Comparison of ENCODE assay signal across 8 mouse cellular contexts in genomic region chr10:120271318-120271717, GRCm38 (mm10). TPM values are rescaled to one million over a fixed set of nuclear protein-coding genes. Genes with fewer than 3 reads are reported as not detected.
DNase-seq lines count a peak whose midpoint lies in the region; ATAC-seq lines count a peak whose summit lies in the region.

No protein-coding gene starts in this region.

- H3K27me3 ChIP-seq in kidney, embryonic 16.5 days (ENCODE audit: insufficient read depth, low read length): no peaks in the 10 kb centered on the region
- no peaks in the 10 kb centered on the region for H3K27me3 ChIP-seq in limb, embryonic 11.5 days (ENCODE audit: control insufficient read depth, insufficient read depth, low read length)
- H3K27me3 ChIP-seq in midbrain, embryonic 16.5 days (ENCODE audit: control insufficient read depth, insufficient read depth, low read depth, low read length): no peaks in the 10 kb centered on the region

- H3K9me3 ChIP-seq in kidney, embryonic 16.5 days (ENCODE audit: low read length): peaks cover 4% of the 10 kb centered on the region; the same call in 1 of the 2 replicates
- H3K9me3 ChIP-seq in limb, embryonic 11.5 days (ENCODE audit: control insufficient read depth, low read length): no peaks in the 10 kb centered on the region
- no peaks in the 10 kb centered on the region for H3K9me3 ChIP-seq in midbrain, embryonic 16.5 days (replicated peaks; ENCODE audit: control insufficient read depth, low read length, poor library complexity, severe bottlenecking)

- no peaks in the 10 kb centered on the region for H3K36me3 ChIP-seq in kidney, embryonic 16.5 days (ENCODE audit: insufficient read depth, low read length)
- no peaks in the 10 kb centered on the region for H3K36me3 ChIP-seq in limb, embryonic 11.5 days (ENCODE audit: control insufficient read depth, insufficient read depth, low read length)
- H3K36me3 ChIP-seq in midbrain, embryonic 16.5 days (ENCODE audit: control insufficient read depth, insufficient read depth, low read length): no peaks in the 10 kb centered on the region

- H3K4me1 ChIP-seq in kidney, embryonic 16.5 days (ENCODE audit: insufficient read depth, low read length): peaks cover 26% of the 10 kb centered on the region
- peaks cover 30% of the 10 kb centered on the region for H3K4me1 ChIP-seq in limb, embryonic 11.5 days (ENCODE audit: control insufficient read depth, insufficient read depth, low read length)
- H3K4me1 ChIP-seq in midbrain, embryonic 16.5 days (ENCODE audit: control insufficient read depth, insufficient read depth, low read length): peaks cover 5% of the 10 kb centered on the region; the same call in 1 of the 2 replicates

- H3K4me3 ChIP-seq in kidney, embryonic 16.5 days (ENCODE audit: low read length): no peak overlapping the region
- no peak overlapping the region for H3K4me3 ChIP-seq in limb, embryonic 11.5 days (ENCODE audit: low read depth, low read length)
- no peak overlapping the region for H3K4me3 ChIP-seq in midbrain, embryonic 16.5 days (ENCODE audit: low read depth, low read length)

- 0 out of 2 replicates have a peak, but pooled peaks have one; percentile 33 for ATAC-seq in kidney, embryonic 16.5 days (ENCODE audit: low FRiP score, low TSS enrichment)
- 0 out of 2 replicates have a peak, but pooled peaks have one; percentile 29 for ATAC-seq in erythroblast, adult 5-6 weeks (replicated peaks; ENCODE audit: low FRiP score, poor library complexity, severe bottlenecking)
- ATAC-seq in limb, embryonic 11.5 days (ENCODE audit: insufficient number of reproducible peaks, low FRiP score, low TSS enrichment, low read depth): no peak
- ATAC-seq in midbrain, embryonic 16.5 days: no peak

- H3K27ac ChIP-seq in kidney, embryonic 16.5 days (ENCODE audit: low read length): no peak overlapping the region
- peak overlapping the region; percentile 38; the same call in 1 of the 2 replicates for H3K27ac ChIP-seq in limb, embryonic 11.5 days (replicated peaks; ENCODE audit: low read depth, low read length)
- no peak overlapping the region for H3K27ac ChIP-seq in midbrain, embryonic 16.5 days (ENCODE audit: low read length)

- no peak overlapping the region; the same call in 1 of the 2 replicates for H3K9ac ChIP-seq in kidney, embryonic 16.5 days (replicated peaks; ENCODE audit: low read length)
- H3K9ac ChIP-seq in limb, embryonic 11.5 days (ENCODE audit: low read length): no peak overlapping the region
- no peak overlapping the region for H3K9ac ChIP-seq in midbrain, embryonic 16.5 days (ENCODE audit: low read depth, low read length)

- DNase-seq in kidney, adult 9 months: no peak
- DNase-seq in limb, embryonic 11.5 days (ENCODE audit: low spot score): no peak
- DNase-seq in embryo, embryonic 10.5 days (ENCODE audit: low spot score): no peak
- DNase-seq in spleen, adult 12 weeks (ENCODE audit: low spot score): no peak
- DNase-seq in MN1 (ENCODE audit: low spot score): no peak

- WGBS in kidney, embryonic 16.5 days: 42% methylated on average over 6 of the region's 6 CpGs
- 68% methylated on average over 6 of the region's 6 CpGs for WGBS in limb, embryonic 11.5 days
- 74% methylated on average over 6 of the region's 6 CpGs for WGBS in midbrain, embryonic 16.5 days

- H3K4me2 ChIP-seq in kidney, embryonic 16.5 days (replicated peaks; ENCODE audit: low read depth, low read length): peak overlapping the region; percentile 50
- no peak overlapping the region for H3K4me2 ChIP-seq in limb, embryonic 11.5 days (ENCODE audit: low read depth, severe bottlenecking)
- peak overlapping the region; percentile 71 for H3K4me2 ChIP-seq in midbrain, embryonic 16.5 days (ENCODE audit: low read length)

RNA-seq across cellular contexts. Expression of gene Llph, which starts 44.4 kb away (rescaled TPM):
- 45.1 and 54.1 TPM in 2 replicates for polyA plus RNA-seq in kidney, embryonic 16.5 days (2015; fragmentation: Nextera tagmentation; extraction: Ambion mirVana)
- 14.8 and 17.6 TPM in 2 replicates for total RNA-seq in erythroblast, adult 5-6 weeks (2015; ENCODE audit: low replicate concordance)
- total RNA-seq in erythroblast, adult 5-6 weeks (2017; ENCODE audit: low replicate concordance): 15.8 and 27.3 TPM in 2 replicates
- 64.1 and 68.8 TPM in 2 replicates for polyA plus RNA-seq in limb, embryonic 11.5 days (2014; fragmentation: Nextera tagmentation; extraction: Ambion mirVana)
- 31.8 and 32.7 TPM in 2 replicates for polyA plus RNA-seq in midbrain, embryonic 16.5 days (2015; fragmentation: Nextera tagmentation; extraction: Ambion mirVana)

Comparison
In these comparisons a context has a peak if more than half of its experiments do, and no peak if none do; other contexts are left out.
1. ATAC-seq: peak in kidney, embryonic 16.5 days (single experiment) and erythroblast, adult 5-6 weeks (single experiment); none in limb, embryonic 11.5 days (single experiment) and midbrain, embryonic 16.5 days (single experiment).